Comparison of ENCODE assay signal across 46 mouse cellular contexts in genomic region chr17:74002396-74002795, GRCm38 (mm10). TPM values are rescaled to one million over a fixed set of nuclear protein-coding genes. Genes with fewer than 3 reads are reported as not detected.
"Had no signal": no experiment of that assay in that cellular context is flagged by ENCODE, and none has a peak within 500 bp of the region (broad histone marks: within the 10 kb centered on the region; RNA-seq: fewer than 3 reads in every experiment).

No protein-coding gene starts in this region.

- H3K4me1 ChIP-seq: heart, embryonic 10.5 days; heart, embryonic 12.5 days; heart, embryonic 13.5 days; heart, embryonic 15.5 days; hindbrain, embryonic 10.5 days; hindbrain, embryonic 12.5 days; hindbrain, embryonic 13.5 days; hindbrain, embryonic 15.5 days; intestine, embryonic 15.5 days; kidney, embryonic 15.5 days had no signal

- H3K4me2 ChIP-seq: heart, embryonic 11.5 days; heart, embryonic 12.5 days; heart, embryonic 13.5 days; heart, embryonic 15.5 days; hindbrain, embryonic 12.5 days; hindbrain, embryonic 13.5 days; hindbrain, embryonic 14.5 days; hindbrain, embryonic 15.5 days; intestine, embryonic 15.5 days; kidney, embryonic 15.5 days had no signal

- H3K27ac ChIP-seq: heart, embryonic 10.5 days; heart, embryonic 13.5 days; heart, embryonic 15.5 days; hindbrain, embryonic 10.5 days; hindbrain, embryonic 12.5 days; hindbrain, embryonic 13.5 days; hindbrain, embryonic 14.5 days; hindbrain, embryonic 15.5 days; hindbrain, postnatal 0 days; intestine, embryonic 15.5 days; kidney, embryonic 15.5 days; kidney, postnatal 0 days; layer of hippocampus, adult 2 months had no signal

- H3K36me3 ChIP-seq: heart, embryonic 10.5 days; heart, embryonic 12.5 days; heart, embryonic 13.5 days; heart, embryonic 15.5 days; hindbrain, embryonic 10.5 days; hindbrain, embryonic 12.5 days; hindbrain, embryonic 13.5 days; hindbrain, embryonic 15.5 days; intestine, embryonic 15.5 days; kidney, embryonic 15.5 days had no signal

- DNase-seq: heart, postnatal 10 days; heart, postnatal 14 days; heart, postnatal 4 days; kidney, adult 11 months; kidney, adult 18-20 months; kidney, adult 2 months; kidney, adult 8-10 months; kidney, adult 9 months; kidney, postnatal 10 days; kidney, postnatal 14 days; kidney, postnatal 25 days; kidney, postnatal 36 days; kidney, postnatal 4 days; layer of hippocampus, adult 9-11 months; layer of hippocampus, postnatal 36 days had no signal

- H3K9me3 ChIP-seq: heart, embryonic 10.5 days; heart, embryonic 12.5 days; heart, embryonic 13.5 days; heart, embryonic 15.5 days; hindbrain, embryonic 12.5 days; hindbrain, embryonic 15.5 days; intestine, embryonic 15.5 days; kidney, embryonic 15.5 days had no signal

- H3K9ac ChIP-seq: heart, embryonic 12.5 days; heart, embryonic 13.5 days; heart, embryonic 15.5 days; hindbrain, embryonic 12.5 days; hindbrain, embryonic 13.5 days; hindbrain, embryonic 14.5 days; hindbrain, embryonic 15.5 days; intestine, embryonic 15.5 days; kidney, embryonic 15.5 days had no signal

- H3K4me3 ChIP-seq: heart, embryonic 10.5 days; heart, embryonic 12.5 days; heart, embryonic 13.5 days; heart, embryonic 15.5 days; hindbrain, embryonic 10.5 days; hindbrain, embryonic 12.5 days; hindbrain, embryonic 13.5 days; hindbrain, embryonic 15.5 days; intestine, embryonic 15.5 days; kidney, embryonic 15.5 days; layer of hippocampus, adult 2 months had no signal

- ATAC-seq: hindbrain, embryonic 16.5 days; hindbrain, postnatal 0 days; inflammation-experienced regulatory T-cells, adult 6 months; intestine, embryonic 15.5 days; intestine, embryonic 16.5 days; intestine, postnatal 0 days had no signal

- H3K27me3 ChIP-seq: heart, embryonic 13.5 days; heart, embryonic 15.5 days; hindbrain, embryonic 12.5 days; hindbrain, embryonic 13.5 days; hindbrain, embryonic 15.5 days; intestine, embryonic 15.5 days; kidney, embryonic 15.5 days had no signal

RNA-seq across cellular contexts. Expression of gene Srd5a2, which starts 45.3 kb away (rescaled TPM):
- total RNA-seq: heart, postnatal 10 days; heart, postnatal 14 days; heart, postnatal 25 days; heart, postnatal 4 days; hematopoietic stem cell, adult 5-6 weeks; layer of hippocampus, adult 18-20 months; layer of hippocampus, adult 2 months; layer of hippocampus, postnatal 14 days; layer of hippocampus, postnatal 25 days; layer of hippocampus, postnatal 36 days had no signal
- polyA plus RNA-seq: heart, embryonic 10.5 days; heart, embryonic 11.5 days; heart, embryonic 12.5 days; heart, embryonic 13.5 days; heart, embryonic 14.5 days; heart, embryonic 15.5 days; heart, embryonic 16.5 days; heart, postnatal 0 days; hindbrain, embryonic 10.5 days; hindbrain, embryonic 11.5 days; hindbrain, embryonic 12.5 days; hindbrain, embryonic 13.5 days; hindbrain, embryonic 14.5 days; hindbrain, postnatal 0 days; inflammation-experienced regulatory T-cells, adult 6 months; intestine, embryonic 14.5 days; intestine, embryonic 16.5 days; intestine, postnatal 0 days; kidney, embryonic 14.5 days; kidney, embryonic 15.5 days; large intestine, adult 2 months had no signal
